In the genomic region with DNA sequence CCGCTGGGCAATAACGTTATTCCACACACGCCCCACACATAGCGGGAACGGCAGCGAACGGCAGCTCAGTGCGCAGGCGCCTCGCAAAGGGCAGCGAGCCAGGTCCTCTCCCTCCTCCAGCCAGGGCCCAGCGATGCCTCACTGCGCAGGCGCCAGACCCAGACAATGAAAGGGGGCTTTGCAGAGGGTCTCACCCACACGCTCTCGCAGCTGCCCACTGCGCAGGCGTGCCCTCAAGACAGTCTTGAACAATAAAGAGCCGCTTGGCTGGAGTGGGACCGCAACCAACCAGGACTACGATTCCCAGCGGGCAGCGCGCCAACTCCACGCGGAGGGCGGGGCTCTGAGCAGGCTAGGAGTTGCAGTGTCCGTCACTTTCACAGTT, we compare ENCODE assay signal across 8 mouse cellular contexts. TPM values are rescaled to one million over a fixed set of nuclear protein-coding genes. Genes with fewer than 3 reads are reported as not detected.
A peak's percentile ranks its signal among the peaks of the same experiment; 100 is the strongest.
DNase-seq lines count a peak whose midpoint lies in the region; ATAC-seq and TF ChIP-seq lines count a peak whose summit lies in the region.

A gene (minus strand): TSS at position 32 of the 385 bp plus-strand sequence.

- peak within 1 kb of the TSS; percentile 54 for H3K27ac ChIP-seq in ES-E14 (ENCODE audit: insufficient read depth, low read depth, low read length, poor library complexity, severe bottlenecking)
- H3K27ac ChIP-seq in forebrain, embryonic 14.5 days (ENCODE audit: low read depth, low read length): peak within 1 kb of the TSS; percentile 100
- peak within 1 kb of the TSS; percentile 98 for H3K27ac ChIP-seq in liver, embryonic 16.5 days (ENCODE audit: low read length)
- H3K27ac ChIP-seq in neural tube, embryonic 13.5 days (replicated peaks): peak within 1 kb of the TSS; percentile 100

- H3K9ac ChIP-seq in ES-E14 (ENCODE audit: insufficient read depth, low read depth, low read length, poor library complexity, severe bottlenecking): peak within 1 kb of the TSS; percentile 71
- H3K9ac ChIP-seq in forebrain, embryonic 14.5 days (ENCODE audit: low read length): peak within 1 kb of the TSS; percentile 98
- H3K9ac ChIP-seq in liver, embryonic 16.5 days (ENCODE audit: low read depth, low read length): peak within 1 kb of the TSS; percentile 96
- peak within 1 kb of the TSS; percentile 96 for H3K9ac ChIP-seq in neural tube, embryonic 13.5 days

- intact Hi-C loops in heart, postnatal 14 days (cut with DNase I): no loop called here

- under 1% methylated on average over 28 of the region's 28 CpGs for WGBS in forebrain, embryonic 14.5 days
- WGBS in large intestine, adult 2 months: under 1% methylated on average over 28 of the region's 28 CpGs
- under 1% methylated on average over 28 of the region's 28 CpGs for whole genome bisulfite sequencing in liver, embryonic 16.5 days (ENCODE audit: insufficient replicate concordance)
- WGBS in neural tube, embryonic 13.5 days: under 1% methylated on average over 28 of the region's 28 CpGs

- H3K27me3 ChIP-seq in forebrain, embryonic 14.5 days (replicated peaks; ENCODE audit: control insufficient read depth, insufficient read depth, low read length): no peaks in the 10 kb centered on the region
- no peaks in the 10 kb centered on the region for H3K27me3 ChIP-seq in liver, embryonic 16.5 days (ENCODE audit: control insufficient read depth, insufficient read depth, low read depth, low read length)
- no peaks in the 10 kb centered on the region for H3K27me3 ChIP-seq in neural tube, embryonic 13.5 days

- peak; percentile 98 for DNase-seq in ES-E14 (ENCODE audit: low read depth, low spot score)
- peak; percentile 98 for DNase-seq in cerebellum, adult 11 months
- DNase-seq in forebrain, embryonic 14.5 days (ENCODE audit: low spot score): peak; percentile 100
- peak; percentile 99 for DNase-seq in heart, postnatal 14 days
- DNase-seq in large intestine, adult 2 months (ENCODE audit: low read depth, low spot score): peak; percentile 53
- peak; percentile 91 for DNase-seq in telencephalon, adult 2 months (ENCODE audit: low read depth, low spot score)

- peak; percentile 95 for ATAC-seq in forebrain, embryonic 14.5 days
- ATAC-seq in liver, embryonic 16.5 days (ENCODE audit: low read depth): peak; percentile 76
- peak; percentile 97 for ATAC-seq in neural tube, embryonic 13.5 days (ENCODE audit: low read depth)

- H3K36me3 ChIP-seq in ES-E14 (ENCODE audit: control insufficient read depth, insufficient read depth, low read length, poor library complexity, severe bottlenecking): no peaks in the 10 kb centered on the region
- H3K36me3 ChIP-seq in forebrain, embryonic 14.5 days (ENCODE audit: control insufficient read depth, insufficient read depth, low read length): no peaks in the 10 kb centered on the region
- no peaks in the 10 kb centered on the region for H3K36me3 ChIP-seq in liver, embryonic 16.5 days (ENCODE audit: control insufficient read depth, insufficient read depth)
- H3K36me3 ChIP-seq in neural tube, embryonic 13.5 days: no peaks in the 10 kb centered on the region

- no peaks in the 10 kb centered on the region for H3K4me1 ChIP-seq in ES-E14 (ENCODE audit: control insufficient read depth in 2 of 2, insufficient read depth in 2 of 2, low read length in 2 of 2, poor library complexity in 1 of 2)
- peaks cover 17% of the 10 kb centered on the region for H3K4me1 ChIP-seq in forebrain, embryonic 14.5 days (ENCODE audit: control insufficient read depth, insufficient read depth, low read length)
- H3K4me1 ChIP-seq in liver, embryonic 16.5 days (ENCODE audit: control insufficient read depth, low read depth, low read length): peaks cover 26% of the 10 kb centered on the region
- H3K4me1 ChIP-seq in neural tube, embryonic 13.5 days (replicated peaks): peaks cover 44% of the 10 kb centered on the region

- no peaks in the 10 kb centered on the region for H3K9me3 ChIP-seq in ES-E14 (ENCODE audit: control insufficient read depth, insufficient read depth, low read depth, low read length)
- H3K9me3 ChIP-seq in forebrain, embryonic 14.5 days (replicated peaks; ENCODE audit: control insufficient read depth, low read length): no peaks in the 10 kb centered on the region
- H3K9me3 ChIP-seq in liver, embryonic 16.5 days (replicated peaks; ENCODE audit: control insufficient read depth, low read length): no peaks in the 10 kb centered on the region
- no peaks in the 10 kb centered on the region for H3K9me3 ChIP-seq in neural tube, embryonic 13.5 days

- H3K4me2 ChIP-seq in forebrain, embryonic 14.5 days (ENCODE audit: low read length): peak within 1 kb of the TSS; percentile 81
- peak within 1 kb of the TSS; percentile 83 for H3K4me2 ChIP-seq in liver, embryonic 16.5 days (ENCODE audit: low read depth, low read length)
- H3K4me2 ChIP-seq in neural tube, embryonic 13.5 days: peak within 1 kb of the TSS; percentile 82

- in situ Hi-C loops in ES-E14 (cut with MboI; ENCODE audit: low sequenced_read_pairs in 2 of 2, unreplicated experiment in 2 of 2): no loop called here

- H3K4me3 ChIP-seq in ES-E14 (ENCODE audit: insufficient read depth in 1 of 2, low read depth in 1 of 2, low read length in 2 of 2, poor library complexity in 1 of 2, severe bottlenecking in 1 of 2): peak within 1 kb of the TSS; percentile 80 to 85
- peak within 1 kb of the TSS; percentile 83 for H3K4me3 ChIP-seq in forebrain, embryonic 14.5 days (ENCODE audit: low read depth, low read length)
- H3K4me3 ChIP-seq in liver, embryonic 16.5 days (ENCODE audit: low read depth, low read length): peak within 1 kb of the TSS; percentile 97
- H3K4me3 ChIP-seq in neural tube, embryonic 13.5 days: peak within 1 kb of the TSS; percentile 63

TF ChIP-seq in ES-E14, 5 proteins besides CTCF, POLR2A, EP300 and RAD21:
- no peak for TF ChIP-seq CHD2 (IDR thresholded peaks at IDR 0.05; ENCODE audit: low read depth, low read length)
- TF ChIP-seq HCFC1 (IDR thresholded peaks at IDR 0.05; ENCODE audit: borderline replicate concordance, insufficient read depth, low read length): peak; percentile 80

RNA-seq across cellular contexts. Expression of the gene that starts here (rescaled TPM):
- 14.2 and 20.8 TPM in 2 replicates for total RNA-seq in ES-E14 (2012; rRNA removed)
- polyA plus RNA-seq in forebrain, embryonic 14.5 days (2014; fragmentation: Nextera tagmentation; extraction: Ambion mirVana): 107 and 164 TPM in 2 replicates
- 10 to 100 TPM; 26.7 to 29.4 TPM for total RNA-seq in heart, postnatal 14 days (2021)
- 1.3 and 2.3 TPM in 2 replicates for polyA plus RNA-seq in large intestine, adult 2 months (2012; rRNA removed)
- 4.5 and 6.4 TPM in 2 replicates for polyA plus RNA-seq in liver, embryonic 16.5 days (2015; fragmentation: Nextera tagmentation; extraction: Ambion mirVana)
- 97.8 and 101 TPM in 2 replicates for polyA plus RNA-seq in neural tube, embryonic 13.5 days (2015; fragmentation: Nextera tagmentation; extraction: Ambion mirVana)

Comparison
In these comparisons a context has a peak if more than half of its experiments do, and no peak if none do; other contexts are left out.
1. Peak in every context shown above with its lines: DNase-seq, ATAC-seq, H3K4me3 ChIP-seq and H3K27ac ChIP-seq.
2. RNA of the gene that starts here (polyA plus RNA-seq): 107 to 164 TPM in forebrain, embryonic 14.5 days and 97.8 to 101 TPM in neural tube, embryonic 13.5 days; 4.5 to 6.4 TPM in liver, embryonic 16.5 days and 1.3 to 2.3 TPM in large intestine, adult 2 months; every median in the first group is over 10 times any median in the second.